Mouse (Mus musculus) forebrain, embryonic 10.5 days (tissue): ENCODE data around the gene Mlh1. TPM values are rescaled to one million over a fixed set of nuclear protein-coding genes. Genes with fewer than 3 reads are reported as not detected.

Source experiments
- DNase-seq: peaks from one replicate; pipeline ENCODE4 v3.0.0-alpha.2; 2017; ENCODE audit warnings: low spot score; ENCODE audit errors: extremely low spot score
- H3K27ac ChIP-seq: fragments of 300-500 bp; sonication (generic); 2 replicates; pipeline ENCODE4 v1.5.1; 2016; ENCODE audit warnings: mild to moderate bottlenecking
- H3K27me3 ChIP-seq: fragments of 300-500 bp; sonication (generic); 2 replicates; pipeline ENCODE4 v1.6.1; 2016; ENCODE audit warnings: mild to moderate bottlenecking; ENCODE audit not compliant: poor library complexity, severe bottlenecking
- H3K36me3 ChIP-seq: fragments of 300-500 bp; sonication (generic); replicated peaks from 2 replicates; pipeline ENCODE4 v1.6.1; 2016; ENCODE audit warnings: mild to moderate bottlenecking, moderate library complexity
- H3K4me1 ChIP-seq: fragments of 300-500 bp; sonication (generic); 2 replicates; pipeline ENCODE4 v1.6.1; 2016
- H3K4me3 ChIP-seq: fragments of 300-500 bp; sonication (generic); 2 replicates; pipeline ENCODE4 v1.5.1; 2016; ENCODE audit warnings: mild to moderate bottlenecking, moderate library complexity
- H3K9me3 ChIP-seq: fragments of 300-500 bp; sonication (generic); 2 replicates; pipeline ENCODE4 v1.6.1; 2016; ENCODE audit warnings: mild to moderate bottlenecking, moderate library complexity
- WGBS: fragments of 180-500 bp; shearing (Covaris S2); methylation state at CpG from one replicate; pipeline ENCODE4 v1.1.7; 2016; 5-methylcytosine and 5-hydroxymethylcytosine counted together
- polyA plus RNA-seq: library from polyadenylated mRNA; unstranded; fragments of >200 nt; fragmentation: Nextera tagmentation; extraction: Ambion mirVana; gene quantifications from 2 replicates; pipeline ENCODE4 v1.2.1, GENCODE M21; 2016

The Mlh1 gene
- polyA plus RNA-seq, 1 experiment from 2014 or later: 58.3 TPM

GRCm38 (mm10) chr9:111237726-111238125 lies 33.9 kb downstream of the Mlh1 start:
- Histone ChIP-seq H3K36me3 (peaks cover 95% of the 10 kb centered on the region), H3K9me3 (no peaks in the 10 kb centered on the region), H3K4me3 (no peak overlapping the region), H3K27ac (no peak overlapping the region), H3K4me1 (no peaks in the 10 kb centered on the region), H3K27me3 (no peaks in the 10 kb centered on the region)
- DNase-seq: no peak

- Histone ChIP-seq H3K36me3 (peaks cover 98% of the 10 kb centered on the region), H3K27me3 (no peaks in the 10 kb centered on the region), H3K4me1 (no peaks in the 10 kb centered on the region), H3K27ac (no peak overlapping the region), H3K4me3 (no peak overlapping the region), H3K9me3 (no peaks in the 10 kb centered on the region)
- no peak for DNase-seq
- 93% methylated on average over 9 of the region's 9 CpGs for WGBS
Measured at GRCm38 (mm10) chr9:111234701-111235100, 36.9 kb downstream of the Mlh1 start.

GRCm38 (mm10) chr9:111228446-111228845 lies 43.1 kb downstream of the Mlh1 start:
- Histone ChIP-seq H3K27ac (no peak overlapping the region), H3K27me3 (no peaks in the 10 kb centered on the region), H3K4me3 (no peak overlapping the region), H3K9me3 (no peaks in the 10 kb centered on the region), H3K4me1 (no peaks in the 10 kb centered on the region), H3K36me3 (peaks cover 98% of the 10 kb centered on the region)
- 95% methylated on average over 5 of the region's 5 CpGs for WGBS
- no peak for DNase-seq

- H3K4me3 ChIP-seq: no peak overlapping the region
- H3K36me3 ChIP-seq: peaks cover 93% of the 10 kb centered on the region
- H3K27me3 ChIP-seq: no peaks in the 10 kb centered on the region
- H3K27ac ChIP-seq: no peak overlapping the region
- H3K4me1 ChIP-seq: no peaks in the 10 kb centered on the region
- WGBS: 72% methylated on average over 5 of the region's 5 CpGs
- no peaks in the 10 kb centered on the region for H3K9me3 ChIP-seq
- no peak for DNase-seq
Measured at GRCm38 (mm10) chr9:111223406-111223805, 48.2 kb downstream of the Mlh1 start.

GRCm38 (mm10) chr9:111221580-111221979 lies 50.0 kb downstream of the Mlh1 start:
- WGBS: 81% methylated on average over 1 of the region's 1 CpGs
- Histone ChIP-seq H3K4me3 (no peak overlapping the region), H3K9me3 (no peaks in the 10 kb centered on the region), H3K36me3 (peaks cover 81% of the 10 kb centered on the region), H3K27ac (no peak overlapping the region), H3K4me1 (no peaks in the 10 kb centered on the region), H3K27me3 (no peaks in the 10 kb centered on the region)
- DNase-seq: no peak

GRCm38 (mm10) chr9:111220551-111221080 lies 51.0 kb downstream of the Mlh1 start:
- Histone ChIP-seq H3K4me3 (no peak overlapping the region), H3K4me1 (no peaks in the 10 kb centered on the region), H3K36me3 (peaks cover 81% of the 10 kb centered on the region), H3K9me3 (no peaks in the 10 kb centered on the region), H3K27me3 (no peaks in the 10 kb centered on the region), H3K27ac (no peak overlapping the region)
- no peak for DNase-seq
- 93% methylated on average over 5 of the region's 5 CpGs for WGBS

- H3K27me3 ChIP-seq: no peaks in the 10 kb centered on the region
- no peak overlapping the region for H3K4me3 ChIP-seq
- DNase-seq: no peak
- no peak overlapping the region for H3K27ac ChIP-seq
- no peaks in the 10 kb centered on the region for H3K9me3 ChIP-seq
- H3K36me3 ChIP-seq: peaks cover 57% of the 10 kb centered on the region
- H3K4me1 ChIP-seq: no peaks in the 10 kb centered on the region
Measured at GRCm38 (mm10) chr9:111216424-111216823, 55.2 kb downstream of the Mlh1 start.

- WGBS: 74% methylated on average over 6 of the region's 6 CpGs
- H3K4me1 ChIP-seq: no peaks in the 10 kb centered on the region
- no peak overlapping the region for H3K4me3 ChIP-seq
- H3K9me3 ChIP-seq: no peaks in the 10 kb centered on the region
- DNase-seq: no peak
- peaks cover 34% of the 10 kb centered on the region for H3K36me3 ChIP-seq
- H3K27me3 ChIP-seq: no peaks in the 10 kb centered on the region
- no peak overlapping the region for H3K27ac ChIP-seq
Measured at GRCm38 (mm10) chr9:111213501-111213900, 58.1 kb downstream of the Mlh1 start.

- H3K27ac ChIP-seq: no peak overlapping the region
- 89% methylated on average over 10 of the region's 10 CpGs for WGBS
- peaks cover 39% of the 10 kb centered on the region for H3K36me3 ChIP-seq
- no peaks in the 10 kb centered on the region for H3K27me3 ChIP-seq
- no peak overlapping the region for H3K4me3 ChIP-seq
- no peaks in the 10 kb centered on the region for H3K9me3 ChIP-seq
- no peak for DNase-seq
- no peaks in the 10 kb centered on the region for H3K4me1 ChIP-seq
Measured at GRCm38 (mm10) chr9:111211122-111212041, 60.2 kb downstream of the Mlh1 start.

- DNase-seq: no peak
- Histone ChIP-seq H3K27me3 (no peaks in the 10 kb centered on the region), H3K36me3 (peaks cover 36% of the 10 kb centered on the region), H3K4me1 (no peaks in the 10 kb centered on the region), H3K9me3 (no peaks in the 10 kb centered on the region), H3K4me3 (no peak overlapping the region), H3K27ac (no peak overlapping the region)
- WGBS: 89% methylated on average over 4 of the region's 4 CpGs
Measured at GRCm38 (mm10) chr9:111210412-111210811, 61.2 kb downstream of the Mlh1 start.

- Histone ChIP-seq H3K9me3 (no peaks in the 10 kb centered on the region), H3K27ac (no peak overlapping the region), H3K4me1 (no peaks in the 10 kb centered on the region), H3K36me3 (peaks cover 29% of the 10 kb centered on the region), H3K4me3 (no peak overlapping the region), H3K27me3 (no peaks in the 10 kb centered on the region)
- no peak for DNase-seq
- WGBS: 93% methylated on average over 7 of the region's 7 CpGs
Measured at GRCm38 (mm10) chr9:111209158-111209699, 62.4 kb downstream of the Mlh1 start.

GRCm38 (mm10) chr9:111208185-111208584 lies 63.4 kb downstream of the Mlh1 start:
- DNase-seq: no peak
- Histone ChIP-seq H3K36me3 (peaks cover 24% of the 10 kb centered on the region), H3K27ac (no peak overlapping the region), H3K27me3 (no peaks in the 10 kb centered on the region), H3K4me3 (no peak overlapping the region), H3K4me1 (no peaks in the 10 kb centered on the region), H3K9me3 (no peaks in the 10 kb centered on the region)
- 98% methylated on average over 3 of the region's 3 CpGs for WGBS

GRCm38 (mm10) chr9:111207683-111208082 lies 63.9 kb downstream of the Mlh1 start:
- Histone ChIP-seq H3K9me3 (no peaks in the 10 kb centered on the region), H3K27me3 (no peaks in the 10 kb centered on the region), H3K4me3 (no peak overlapping the region), H3K4me1 (no peaks in the 10 kb centered on the region), H3K27ac (no peak overlapping the region), H3K36me3 (peaks cover 26% of the 10 kb centered on the region)
- no peak for DNase-seq
- 68% methylated on average over 3 of the region's 3 CpGs for WGBS
